Mouse (Mus musculus): ENCODE measurements at regions not wholly inside any gene's neighbourhood (a gene's known extent, or its start where the extent isn't known, plus 50 kb on each side); places are given as distances from the start of the nearest gene placed in this dataset.

DNA sequence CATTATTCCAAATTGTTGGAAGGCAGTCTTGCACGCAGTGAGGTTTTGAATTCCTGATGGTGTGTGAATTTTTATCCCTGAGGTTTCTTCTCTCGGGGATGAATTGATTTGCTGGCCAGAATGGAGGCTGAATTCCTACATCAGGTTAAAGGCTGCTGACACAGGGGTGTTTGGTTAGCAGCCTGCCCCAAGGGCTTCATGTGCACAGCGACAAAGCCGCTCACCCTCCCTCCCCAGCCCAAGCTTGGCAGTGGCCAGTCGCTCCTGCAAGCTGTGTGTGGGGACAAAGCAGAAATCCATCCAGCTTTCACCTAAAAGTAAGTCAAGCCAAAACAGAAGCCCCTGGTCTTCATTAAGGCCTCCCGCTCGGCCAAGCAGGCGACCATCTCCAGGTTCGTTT, 151.4 kb upstream of the Eomes start:
- DNase-seq = no peak

DNA sequence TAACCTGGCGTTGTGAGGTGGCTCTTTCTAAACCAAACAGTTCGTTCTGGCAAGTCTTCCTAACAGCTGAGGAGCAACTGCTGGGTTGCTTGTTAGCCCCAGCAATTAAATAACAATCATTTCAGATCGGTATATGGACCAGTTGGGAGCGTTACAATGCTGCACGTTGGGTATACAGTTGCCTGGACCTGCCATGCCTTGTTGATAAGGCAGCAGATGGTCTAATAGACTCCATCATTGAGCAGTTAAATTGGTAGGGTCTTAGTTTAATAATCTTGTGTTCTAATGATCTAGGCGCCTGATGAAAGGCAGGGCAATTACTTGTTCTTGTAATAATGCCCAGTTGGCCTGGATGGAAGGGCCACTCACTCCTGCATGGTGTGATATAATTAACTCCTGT, 150.1 kb upstream of the Eomes start:
- no peak for DNase-seq

DNA sequence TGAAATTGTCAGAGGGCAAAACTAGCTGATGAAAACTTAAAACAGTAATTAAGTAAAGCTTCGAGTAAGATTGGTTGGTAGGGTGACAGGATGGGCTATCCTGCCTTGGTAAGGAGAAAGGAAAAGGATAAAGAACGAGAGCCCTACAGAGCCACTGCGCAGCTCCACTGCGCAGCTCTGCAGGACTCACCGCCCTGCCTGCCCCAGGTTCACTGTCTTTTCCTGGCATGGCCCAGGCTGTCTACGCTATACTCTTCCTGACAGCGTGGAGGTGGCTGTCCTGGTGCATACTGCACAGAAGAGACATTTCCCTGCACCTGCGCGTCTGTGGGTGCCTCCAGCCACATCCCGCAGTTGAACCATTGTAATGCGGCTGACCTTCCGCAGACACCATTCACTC, 136.6 kb upstream of the Eomes start:
- DNase-seq = no peak

DNA sequence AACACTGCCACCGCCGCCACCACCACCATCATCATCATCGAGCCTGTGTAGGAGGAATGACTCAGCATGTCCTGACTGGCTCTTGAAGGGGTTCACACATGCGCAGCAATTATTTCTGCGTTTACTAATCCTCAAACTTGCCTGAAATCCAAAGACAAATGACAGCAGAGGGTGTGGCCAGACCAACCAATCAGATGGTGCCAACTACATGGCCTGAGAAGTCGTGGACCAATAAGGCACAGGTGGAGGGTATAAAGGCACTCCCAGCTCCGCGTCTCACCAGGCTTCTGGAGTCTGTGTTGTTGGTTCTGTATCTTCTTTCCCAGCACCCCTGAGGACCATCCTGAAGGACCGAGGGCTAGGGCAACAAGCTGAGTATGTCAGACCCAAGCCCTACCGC, 123.1 kb upstream of the Eomes start:
- no peak for DNase-seq

DNA sequence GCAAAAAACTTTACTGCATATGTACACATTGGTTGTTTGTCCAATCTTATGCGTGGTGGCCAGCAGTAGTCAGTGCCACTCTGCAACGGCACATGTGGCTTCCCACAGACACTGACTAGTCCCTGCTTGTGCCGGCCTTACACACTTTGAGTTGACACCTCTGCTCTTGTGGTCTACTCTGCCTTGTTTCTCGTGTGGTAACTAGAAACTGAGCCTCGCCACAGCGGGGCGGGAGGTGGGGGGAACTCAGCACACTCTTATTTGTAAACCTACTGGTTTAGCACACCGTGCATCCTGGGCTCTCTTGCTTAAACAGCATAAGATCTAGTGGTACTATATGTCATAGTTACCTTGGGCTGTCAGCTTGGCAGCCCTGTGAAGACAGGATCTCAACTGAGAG, 120.6 kb upstream of the Eomes start:
- DNase-seq = no peak

DNA sequence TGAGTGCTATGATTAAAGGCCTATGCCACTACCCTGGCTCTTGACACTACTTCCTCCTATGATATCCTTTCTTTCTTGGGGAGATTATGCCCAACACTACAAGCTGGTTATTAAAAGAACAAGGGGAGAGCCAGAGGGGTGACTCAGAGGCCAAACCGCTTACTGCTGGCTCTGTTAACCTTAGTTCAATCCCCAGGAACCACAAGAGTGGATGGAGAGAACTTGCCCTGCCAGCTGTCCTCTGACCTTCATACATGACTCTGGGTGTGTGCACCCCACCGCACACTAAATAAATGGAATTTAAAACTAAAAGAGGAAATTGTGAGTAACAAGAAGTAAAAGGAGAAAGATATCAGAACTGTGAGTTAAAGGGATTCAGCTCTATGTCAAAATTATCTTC, 114.1 kb upstream of the Eomes start:
- DNase-seq = no peak

DNA sequence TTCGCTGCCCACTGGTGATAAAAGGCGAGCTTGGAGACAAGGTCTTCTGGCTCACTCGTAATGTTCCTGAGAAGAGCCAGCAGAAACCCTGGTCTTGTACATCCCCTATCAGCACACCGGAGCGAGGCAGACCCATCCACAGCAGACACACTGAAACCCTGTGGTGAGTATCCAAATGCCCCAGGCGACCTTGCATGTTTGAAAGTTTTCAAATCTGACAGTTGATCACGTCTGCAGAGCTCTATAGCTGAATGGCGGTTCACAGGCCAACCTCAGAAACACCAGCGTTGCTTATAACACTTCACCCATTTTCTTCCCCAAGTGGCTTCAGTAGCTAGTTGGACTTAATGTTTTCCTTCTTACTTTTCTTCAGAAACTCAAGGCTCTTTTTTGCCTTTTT, 112.6 kb upstream of the Eomes start:
- DNase-seq = no peak

DNA sequence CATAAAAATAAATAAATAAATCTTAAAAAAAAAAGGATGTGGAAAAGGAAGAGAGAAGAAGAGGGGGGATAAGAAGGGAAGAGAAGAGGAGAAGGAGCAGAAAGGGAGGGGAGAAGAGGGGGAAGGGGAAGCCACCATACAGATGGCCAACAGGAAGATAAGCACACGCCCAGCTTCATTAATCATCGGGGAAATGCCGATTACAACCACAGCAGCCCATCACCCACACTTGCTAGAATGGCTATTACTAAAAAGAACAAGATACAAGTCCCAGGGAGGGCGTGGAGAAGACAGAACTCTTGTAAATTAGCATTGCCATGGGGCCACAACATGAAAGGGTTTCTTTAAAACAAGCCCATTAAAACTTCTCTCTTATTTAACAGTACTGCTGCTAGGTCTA, 110.7 kb upstream of the Eomes start:
- DNase-seq = no peak

DNA sequence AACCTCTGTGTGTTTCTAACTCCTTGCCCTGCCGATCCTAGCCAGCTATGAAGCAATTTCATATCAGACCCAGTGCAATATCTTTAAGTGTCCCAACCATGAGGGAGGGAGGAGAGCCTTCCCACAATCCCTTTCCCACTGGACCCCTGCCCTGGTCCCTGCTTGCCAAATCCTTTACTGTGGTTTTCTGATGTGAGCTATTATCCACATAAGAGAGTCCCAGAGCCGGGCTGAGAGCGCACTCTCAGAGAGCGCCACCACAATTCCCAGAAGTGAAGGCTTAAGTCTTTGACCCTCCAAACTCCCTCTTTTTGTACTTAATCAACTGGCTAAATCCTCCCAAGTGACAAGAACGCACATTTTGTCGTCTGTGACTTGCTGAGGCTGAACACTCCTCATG, 107.4 kb upstream of the Eomes start:
- DNase-seq = peak; percentile 31

DNA sequence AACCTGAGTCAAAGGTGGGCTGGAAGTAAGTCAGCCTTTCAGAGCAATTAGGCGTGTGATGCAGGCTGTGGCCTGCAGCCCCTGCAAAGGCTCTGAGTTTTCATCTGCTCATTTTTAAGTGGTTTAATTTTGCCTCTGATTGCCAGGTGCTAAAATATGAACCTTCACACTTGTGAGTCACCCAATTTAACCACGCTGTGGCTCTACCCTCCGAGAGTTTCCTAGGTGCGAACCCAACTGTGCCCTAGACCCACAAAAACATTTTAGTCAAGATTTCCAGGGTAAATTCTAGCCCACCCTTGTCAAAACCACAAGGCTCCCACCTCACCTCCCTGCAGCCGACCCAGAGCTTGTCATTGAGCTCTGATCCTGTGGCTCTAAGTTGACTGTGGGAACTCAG, 103.3 kb upstream of the Eomes start:
- no peak for DNase-seq

DNA sequence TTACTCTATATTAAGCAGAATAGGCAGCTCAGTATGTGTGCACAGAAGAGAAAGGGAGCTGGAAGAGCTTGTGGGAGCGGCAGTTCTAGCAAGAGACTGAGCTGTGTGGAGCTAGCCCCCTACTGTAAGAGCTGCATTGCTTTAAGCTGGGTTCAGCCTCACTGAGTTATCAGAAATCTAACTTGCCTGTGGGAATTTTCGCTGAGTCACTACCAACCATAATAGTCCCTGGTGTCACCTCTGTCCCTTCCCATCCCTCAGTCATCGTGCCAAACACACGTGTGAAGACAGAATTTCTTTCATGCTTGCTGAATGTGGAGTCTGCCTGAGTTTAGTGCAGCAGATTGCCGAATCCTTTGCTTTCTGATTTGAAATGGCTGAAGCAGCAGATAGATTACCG, 99.0 kb upstream of the Eomes start:
- DNase-seq = no peak

DNA sequence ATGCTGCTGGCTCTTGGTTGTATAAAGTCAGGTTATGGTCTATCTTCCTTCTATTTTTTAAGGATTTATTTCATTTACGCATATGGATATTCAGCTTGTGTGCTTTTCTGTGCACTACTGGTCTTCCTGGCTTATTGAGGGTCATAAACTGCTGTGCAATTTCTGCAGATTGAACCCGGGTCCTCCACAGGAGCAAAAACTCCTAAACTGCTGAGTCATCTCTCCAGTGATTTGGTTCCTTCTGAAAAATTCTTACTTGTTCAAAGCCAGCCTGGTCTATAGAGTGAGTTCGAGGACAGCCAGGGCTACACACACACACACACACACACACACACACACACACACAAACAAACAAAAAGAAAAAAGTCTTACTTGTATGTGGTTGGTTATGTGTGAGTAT, 95.5 kb upstream of the Eomes start:
- no peak for DNase-seq

DNA sequence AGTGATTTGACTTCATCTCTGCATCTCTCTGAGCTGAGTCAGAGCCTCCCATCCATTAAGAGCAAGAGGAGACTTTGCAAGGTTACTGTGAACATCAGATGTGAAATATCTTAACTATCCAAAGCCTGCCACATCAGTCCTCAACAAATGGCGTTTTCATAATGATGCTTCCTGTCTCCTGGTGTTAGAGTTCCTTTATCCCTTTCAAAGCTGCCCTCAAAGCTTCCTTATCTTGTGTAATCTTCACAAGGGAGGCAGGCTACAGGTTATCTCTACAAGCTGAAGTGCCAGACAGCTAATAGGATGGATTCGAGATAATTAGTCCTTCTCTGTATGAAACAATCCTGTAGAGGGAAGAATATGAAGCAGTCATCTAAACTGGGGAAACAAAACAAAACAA, 93.4 kb upstream of the Eomes start:
- DNase-seq = no peak

DNA sequence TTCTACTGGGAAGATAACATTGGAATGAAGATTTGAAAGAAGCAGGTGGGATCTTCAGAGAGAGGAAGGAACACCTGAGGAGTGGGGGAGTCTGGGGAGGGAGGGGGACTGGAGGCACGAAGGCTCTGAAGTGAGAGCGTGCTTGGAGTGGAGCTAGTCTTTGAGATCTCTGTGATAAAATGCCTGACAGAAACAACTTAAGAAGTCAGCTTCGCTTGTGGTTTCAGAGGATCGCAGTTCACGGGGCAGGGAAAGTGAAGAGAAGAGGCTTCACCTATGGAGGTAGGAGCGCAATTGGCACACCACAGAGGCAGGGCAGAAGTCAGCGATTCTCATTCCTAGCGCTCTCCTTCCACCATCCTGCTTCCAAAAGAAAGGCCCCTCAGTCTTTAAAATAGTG, 90.4 kb upstream of the Eomes start:
- no peak for DNase-seq

DNA sequence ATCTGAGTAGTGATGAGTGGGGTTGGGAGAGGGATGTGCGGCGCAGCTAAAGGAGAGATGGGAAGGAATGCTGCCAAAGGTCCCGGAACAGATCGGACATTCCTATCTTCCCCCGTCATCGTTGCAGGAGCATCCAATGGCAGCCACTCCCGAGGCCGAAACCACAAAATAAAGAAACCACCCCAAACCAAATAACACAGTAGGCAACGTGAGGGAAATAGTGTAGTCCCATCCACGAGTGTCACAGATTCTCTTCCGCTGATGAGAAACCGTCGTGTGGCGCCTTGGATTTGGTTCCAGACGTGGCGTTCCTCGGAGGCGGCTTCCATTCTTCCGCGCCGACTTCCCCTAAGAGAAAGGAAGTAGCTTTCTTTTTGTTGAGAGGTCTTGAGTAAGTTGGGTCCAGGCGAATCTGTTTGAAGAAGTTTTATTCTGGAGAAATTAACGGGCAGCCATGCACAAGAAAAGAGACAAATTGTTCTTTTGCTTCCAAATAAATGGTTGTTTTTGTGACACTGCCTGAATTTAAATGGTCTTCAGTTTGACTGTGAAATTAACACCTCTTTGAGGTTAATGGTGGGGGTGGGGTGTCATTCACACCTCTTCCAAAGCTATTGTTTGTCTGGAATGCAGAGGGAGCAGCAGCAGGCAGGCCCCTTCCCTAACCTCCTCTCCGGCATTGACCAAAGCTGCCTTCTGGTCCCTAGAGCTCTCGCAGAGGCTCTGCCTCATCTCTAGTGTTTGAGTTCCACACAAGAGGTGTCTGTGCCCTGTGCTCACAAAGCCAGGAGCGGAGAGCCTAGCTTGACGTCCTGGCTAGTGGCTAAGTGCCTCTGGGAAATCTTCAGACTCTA, 88.3 kb upstream of the Eomes start:
- peak; percentile 9 for DNase-seq

DNA sequence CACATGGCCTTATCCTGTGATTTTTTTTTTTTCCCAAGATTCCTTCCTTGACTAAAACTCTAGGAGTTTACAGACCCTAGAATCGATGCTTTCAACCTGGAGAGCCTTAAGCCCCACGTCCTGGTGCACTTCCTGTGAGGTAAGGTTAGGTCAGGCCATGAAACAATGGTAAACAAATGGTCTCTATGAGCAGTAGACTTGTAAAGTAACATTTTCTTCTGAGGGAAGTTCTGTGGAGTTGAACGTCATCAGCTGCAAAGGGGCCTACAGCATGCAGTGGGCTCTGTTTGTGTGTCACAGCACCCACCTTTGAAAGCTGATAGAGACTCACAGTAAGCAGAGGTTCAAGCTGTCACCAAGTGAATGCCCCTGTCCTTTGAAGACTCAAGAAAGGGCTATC, 87.3 kb upstream of the Eomes start:
- no peak for DNase-seq

DNA sequence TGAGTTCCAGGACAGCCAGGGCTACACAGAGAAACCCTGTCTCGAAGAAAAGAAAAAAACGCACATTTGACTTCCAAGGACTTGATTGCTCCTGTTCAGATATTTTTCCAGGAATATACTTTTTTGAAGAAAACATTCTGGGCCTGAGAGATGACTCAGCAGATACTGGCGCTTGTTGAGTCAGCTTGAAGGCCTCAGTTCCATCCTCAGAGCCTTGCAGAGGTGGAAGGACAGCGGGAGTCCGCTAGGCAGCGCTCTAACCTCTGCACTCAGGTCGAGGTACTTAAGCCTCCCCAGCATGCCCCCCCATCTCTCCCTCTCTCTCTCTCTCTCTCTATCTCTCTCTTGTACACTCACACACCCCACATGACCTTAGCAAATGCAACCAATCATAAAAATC, 86.3 kb upstream of the Eomes start:
- no peak for DNase-seq

DNA sequence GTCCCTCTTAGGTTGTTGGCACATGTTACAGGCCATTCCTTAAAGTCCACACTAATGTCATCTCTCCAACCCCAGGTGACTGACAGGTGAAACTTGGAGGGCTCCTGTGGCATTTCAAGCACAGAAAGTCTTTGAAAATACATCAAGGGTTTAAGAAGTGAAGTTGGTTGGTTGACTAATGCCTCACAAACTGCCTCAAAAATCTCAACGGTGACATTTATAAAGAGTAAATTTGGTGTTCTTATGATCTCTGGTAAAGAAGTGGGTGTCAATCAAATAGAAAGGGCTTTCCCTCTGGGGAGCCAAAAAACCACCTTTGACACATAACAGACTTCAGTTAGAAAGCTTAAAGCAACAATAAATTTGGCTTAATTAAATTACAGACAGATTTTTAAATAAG, 85.2 kb upstream of the Eomes start:
- no peak for DNase-seq

DNA sequence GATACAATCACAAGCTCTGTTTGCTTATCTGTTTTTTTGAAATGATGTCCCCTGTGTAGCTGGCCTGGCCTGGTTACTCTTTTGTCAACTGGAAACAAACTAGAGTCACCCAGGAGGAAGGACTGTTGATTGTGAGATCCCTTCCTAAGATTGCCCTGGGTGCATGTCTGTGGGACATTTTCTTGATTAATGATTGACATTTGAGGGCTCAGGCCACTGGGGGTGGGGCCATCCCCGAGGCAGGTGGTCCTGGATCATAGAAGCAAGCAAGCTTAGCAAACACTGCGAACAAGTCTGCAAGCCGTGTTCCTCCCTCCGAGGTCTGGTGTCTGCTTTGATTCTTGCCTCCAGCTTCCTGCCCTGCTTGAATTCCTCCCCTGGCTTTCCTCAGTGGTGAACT, 84.4 kb upstream of the Eomes start:
- no peak for DNase-seq

DNA sequence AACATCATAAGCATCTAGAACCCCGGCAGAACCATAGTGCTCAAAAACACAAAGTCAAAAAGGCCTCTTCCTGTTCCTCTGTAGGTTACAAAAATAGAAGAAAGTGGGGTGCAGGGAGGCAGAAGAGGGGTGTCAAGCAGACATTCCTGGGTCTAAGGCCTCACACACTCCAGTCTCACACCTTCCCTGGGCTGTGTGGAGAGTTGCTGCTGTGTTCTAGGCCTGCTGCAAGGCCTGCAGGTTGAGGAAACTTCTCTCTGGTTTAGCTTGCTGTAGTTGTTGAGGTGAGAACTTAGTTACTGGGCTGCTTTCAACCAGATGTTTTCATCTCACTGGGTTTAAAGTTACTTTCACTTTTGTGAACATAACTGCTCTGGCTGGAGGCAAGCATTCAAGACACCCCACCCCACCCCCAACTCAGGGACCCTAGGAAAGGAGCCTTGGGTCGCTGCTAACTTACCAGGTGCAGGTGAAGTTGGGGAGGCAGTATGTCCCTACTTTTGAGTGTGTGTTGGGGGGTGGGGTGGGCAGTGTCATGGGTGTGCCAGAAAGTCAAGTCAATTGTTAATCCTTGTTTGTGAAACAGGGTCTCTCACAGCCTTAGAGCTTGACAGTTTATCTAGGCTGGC, 81.5 kb upstream of the Eomes start:
- DNase-seq = no peak

DNA sequence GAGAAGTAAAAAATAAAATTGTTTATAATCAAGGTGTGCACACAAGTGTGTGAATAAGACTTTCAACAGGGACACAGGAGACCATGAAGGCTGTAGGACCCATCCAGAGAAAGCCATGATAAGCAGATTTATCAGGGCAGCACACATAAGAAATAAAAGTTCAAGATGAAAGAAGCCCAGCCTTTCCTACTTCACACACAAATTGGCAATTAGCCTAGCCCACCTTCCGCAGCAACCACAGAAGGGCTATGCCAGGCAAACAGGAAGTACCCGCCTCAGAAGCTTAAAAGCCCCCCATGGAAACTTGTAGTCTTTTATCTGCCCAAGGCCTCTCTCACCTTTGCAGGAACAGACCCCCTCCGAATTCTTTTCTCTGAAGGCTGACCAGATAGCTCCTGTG, 77.5 kb upstream of the Eomes start:
- DNase-seq = no peak

DNA sequence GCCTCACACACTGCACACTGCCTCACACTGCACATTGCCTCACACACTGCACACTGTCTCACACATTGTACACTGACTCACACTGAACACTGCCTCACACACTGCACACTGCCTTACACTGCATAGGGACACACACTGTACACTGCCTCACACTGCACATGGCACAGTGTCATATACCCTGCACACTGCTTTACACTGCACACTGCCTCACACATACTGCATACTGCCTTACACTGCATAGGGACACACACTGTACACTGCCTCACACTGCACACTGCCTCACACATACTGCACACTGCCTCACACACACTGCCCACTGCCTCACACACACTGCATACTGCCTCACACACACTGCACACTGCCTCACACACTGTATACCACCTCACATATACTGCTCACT, 76.8 kb upstream of the Eomes start:
- no peak for DNase-seq

DNA sequence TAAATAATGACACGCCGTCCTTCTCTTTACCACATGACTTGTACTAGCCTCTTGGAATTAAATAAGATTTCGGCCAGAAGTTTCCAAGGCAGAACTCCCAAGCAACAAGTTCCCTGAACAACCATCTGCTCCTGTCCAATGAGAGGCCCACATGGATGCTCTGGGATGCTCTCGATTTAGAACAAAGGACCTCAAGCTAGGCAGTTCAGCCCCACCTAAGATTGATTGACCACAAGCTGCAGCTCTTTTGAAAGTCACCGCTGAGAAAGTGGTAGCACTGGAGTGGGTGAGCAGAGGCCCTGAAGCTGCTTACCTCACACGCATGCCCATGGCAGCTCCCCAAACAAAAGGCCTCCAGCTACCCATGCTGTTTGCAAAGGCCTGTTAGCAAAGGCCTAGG, 73.1 kb upstream of the Eomes start:
- DNase-seq = no peak

DNA sequence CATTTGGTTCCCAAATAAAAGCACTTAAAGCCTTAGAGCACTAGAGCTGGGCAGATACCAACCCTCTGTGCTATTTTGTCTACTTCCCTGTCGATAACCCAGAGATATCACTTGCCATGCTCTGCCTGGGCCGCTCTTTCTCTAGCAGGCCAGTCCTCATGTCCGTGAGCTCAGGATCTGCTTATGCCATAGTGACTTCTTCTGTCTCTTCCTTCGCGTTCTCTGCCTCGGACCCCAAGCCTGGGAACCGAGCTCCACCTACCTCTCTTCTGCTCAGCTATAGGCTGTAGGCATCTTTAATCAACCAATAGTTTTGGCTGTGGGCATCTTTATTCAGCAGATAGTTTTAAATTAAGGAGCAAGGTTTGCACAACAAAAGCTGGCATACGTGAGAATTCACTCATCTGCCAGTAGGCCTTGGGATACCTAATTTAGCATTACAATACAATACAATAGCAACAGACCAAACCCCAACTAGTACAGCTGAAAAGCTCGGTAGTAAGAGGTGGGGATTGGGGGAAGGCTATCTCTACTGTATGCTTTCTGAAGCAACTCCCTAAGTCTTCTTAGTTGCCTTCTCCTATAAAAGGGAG, 72.0 kb upstream of the Eomes start:
- no peak for DNase-seq

Measured in gastrocnemius, postnatal 10 days (tissue).